Mouse (Mus musculus) midbrain, embryonic 13.5 days (tissue): ENCODE data around the gene D1Ertd622e. TPM values are rescaled to one million over a fixed set of nuclear protein-coding genes. Genes with fewer than 3 reads are reported as not detected.
"Not testable (repeated sequence)": the region's sequence is repeated elsewhere in the genome, so short reads cannot be mapped to it uniquely, and the experiment has no call there.

Experiments
- ATAC-seq: fragments of 200-750 bp; cut with Nextera tagmentation; 2 replicates; pipeline ENCODE4 v1.8.0; 2017; ENCODE audit warnings: mild to moderate bottlenecking, moderate TSS enrichment, moderate library complexity
- H3K27ac ChIP-seq: fragments of 300-500 bp; sonication (generic); 2 replicates; pipeline ENCODE4 v1.5.1; 2015; ENCODE audit warnings: inconsistent platforms, mild to moderate bottlenecking, moderate library complexity
- H3K27me3 ChIP-seq: fragments of 300-500 bp; sonication (generic); 2 replicates; pipeline ENCODE4 v1.6.1; 2015; ENCODE audit warnings: mild to moderate bottlenecking, inconsistent platforms
- H3K36me3 ChIP-seq: fragments of 300-500 bp; sonication (generic); 2 replicates; pipeline ENCODE4 v1.6.1; 2015; ENCODE audit warnings: mild to moderate bottlenecking, inconsistent platforms
- H3K4me1 ChIP-seq: fragments of 300-500 bp; sonication (generic); replicated peaks from 2 replicates; pipeline ENCODE4 v1.6.1; 2015; ENCODE audit warnings: inconsistent platforms
- H3K4me2 ChIP-seq: fragments of 300-500 bp; sonication (generic); replicated peaks from 2 replicates; pipeline ENCODE4 v1.6.1; 2015; ENCODE audit warnings: moderate library complexity, mild to moderate bottlenecking, inconsistent platforms
- H3K4me3 ChIP-seq: fragments of 300-500 bp; sonication (generic); replicated peaks from 2 replicates; pipeline ENCODE4 v1.5.1; 2015; ENCODE audit warnings: mild to moderate bottlenecking, inconsistent platforms
- H3K9ac ChIP-seq: fragments of 300-500 bp; sonication (generic); replicated peaks from 2 replicates; pipeline ENCODE4 v1.6.1; 2015; ENCODE audit warnings: mild to moderate bottlenecking, inconsistent platforms
- H3K9me3 ChIP-seq: fragments of 300-500 bp; sonication (generic); 2 replicates; pipeline ENCODE4 v1.6.1; 2016; ENCODE audit warnings: mild to moderate bottlenecking, inconsistent platforms
- WGBS: fragments of 180-500 bp; shearing (Covaris S2); methylation state at CpG from one replicate; pipeline ENCODE4 v1.1.7; 2015; 5-methylcytosine and 5-hydroxymethylcytosine counted together
- polyA plus RNA-seq: library from polyadenylated mRNA; unstranded; fragments of >200 nt; fragmentation: Nextera tagmentation; extraction: Ambion mirVana; gene quantifications from 2 replicates; pipeline ENCODE4 v1.2.1, GENCODE M21; 2015

The D1Ertd622e gene
- polyA plus RNA-seq, 1 experiment from 2014 or later = 51.6 TPM

DNA sequence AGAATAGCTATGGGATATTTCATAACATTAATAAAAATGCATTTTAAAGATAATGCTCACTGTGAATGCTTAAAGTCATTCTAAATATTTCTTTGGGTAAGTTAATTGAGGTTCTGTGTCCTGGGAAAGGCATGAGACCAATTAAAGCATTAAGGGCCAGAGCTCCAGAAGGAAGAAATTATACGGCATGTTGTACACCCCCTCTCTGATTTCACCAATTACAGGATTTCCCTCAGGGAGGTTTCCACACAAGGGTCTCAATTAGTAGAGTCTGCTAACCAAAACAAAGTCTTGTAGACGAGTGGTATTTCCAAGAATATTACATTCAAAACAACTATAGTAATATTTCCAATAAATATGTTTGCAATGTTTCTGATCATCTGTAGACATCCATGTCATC lies 50.1 kb downstream of the D1Ertd622e start:
- Histone ChIP-seq H3K27ac (no peak overlapping the region), H3K9me3 (no peaks in the 10 kb centered on the region), H3K36me3 (no peaks in the 10 kb centered on the region), H3K4me3 (no peak overlapping the region), H3K4me1 (peaks cover 4% of the 10 kb centered on the region), H3K9ac (no peak overlapping the region), H3K4me2 (no peak overlapping the region), H3K27me3 (no peaks in the 10 kb centered on the region)
- ATAC-seq = no peak
- 62% methylated on average over 2 of the region's 2 CpGs for WGBS

- Histone ChIP-seq H3K4me1 (no peaks in the 10 kb centered on the region), H3K4me3 (no peak overlapping the region), H3K4me2 (no peak overlapping the region), H3K9me3 (no peaks in the 10 kb centered on the region), H3K36me3 (no peaks in the 10 kb centered on the region), H3K27ac (no peak overlapping the region), H3K27me3 (no peaks in the 10 kb centered on the region), H3K9ac (no peak overlapping the region)
- ATAC-seq = no peak
- 79% methylated on average over 1 of the region's 1 CpGs for WGBS
Measured at GRCm38 (mm10) chr1:97603361-97603760, 58.5 kb downstream of the D1Ertd622e start.

DNA sequence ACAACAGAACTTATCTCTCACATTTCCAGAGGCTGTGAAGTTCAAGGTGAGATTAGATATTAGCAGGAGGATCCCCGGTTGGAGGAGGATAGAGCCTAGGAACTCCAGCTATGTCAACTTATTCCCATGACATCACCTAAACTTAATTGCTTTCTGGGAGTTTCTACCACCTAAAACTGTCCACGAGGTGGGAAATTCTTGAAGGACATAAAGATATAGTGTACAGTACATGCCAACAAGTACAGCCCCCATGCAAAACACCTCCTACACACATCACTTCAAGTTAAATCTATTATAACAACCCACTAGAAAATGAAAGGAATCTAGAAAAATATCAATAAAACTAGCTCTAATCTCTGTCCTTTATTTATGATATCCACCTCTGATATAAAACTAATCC lies 61.5 kb downstream of the D1Ertd622e start:
- ATAC-seq = no peak
- 97% methylated on average over 2 of the region's 2 CpGs for WGBS
- H3K27me3 ChIP-seq = no peaks in the 10 kb centered on the region
- H3K27ac ChIP-seq = no peak overlapping the region
- H3K4me1 ChIP-seq = no peaks in the 10 kb centered on the region
- no peaks in the 10 kb centered on the region for H3K36me3 ChIP-seq
- H3K9me3 ChIP-seq = no peaks in the 10 kb centered on the region
- H3K4me2 ChIP-seq = no peak overlapping the region
- no peak overlapping the region for H3K4me3 ChIP-seq
- H3K9ac ChIP-seq = no peak overlapping the region

DNA sequence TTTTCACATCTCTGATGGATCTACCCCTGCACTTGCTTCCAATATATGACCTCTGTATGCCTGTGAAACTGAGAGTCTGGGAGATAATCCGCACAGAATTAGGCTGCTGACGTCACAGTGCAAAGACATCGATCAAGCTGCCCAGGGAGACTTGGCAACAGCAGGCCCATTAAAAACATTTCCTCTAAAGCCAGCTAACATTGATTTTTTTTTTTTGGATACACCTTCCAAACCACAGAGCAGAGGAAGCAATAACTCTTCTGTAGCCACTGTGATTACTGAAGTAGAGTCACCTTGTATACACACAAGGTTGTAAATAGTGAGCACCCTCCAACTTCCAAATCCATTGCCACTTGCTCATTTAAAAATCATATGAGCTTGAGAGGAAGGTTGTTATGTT lies 62.8 kb downstream of the D1Ertd622e start:
- H3K9me3 ChIP-seq = no peaks in the 10 kb centered on the region
- no peak overlapping the region for H3K4me3 ChIP-seq
- no peak for ATAC-seq
- H3K4me1 ChIP-seq = no peaks in the 10 kb centered on the region
- H3K36me3 ChIP-seq = no peaks in the 10 kb centered on the region
- no peaks in the 10 kb centered on the region for H3K27me3 ChIP-seq
- no peak overlapping the region for H3K4me2 ChIP-seq
- no peak overlapping the region for H3K9ac ChIP-seq
- WGBS = 75% methylated on average over 3 of the region's 3 CpGs
- H3K27ac ChIP-seq = no peak overlapping the region

- H3K4me3 ChIP-seq = no peak overlapping the region
- H3K27me3 ChIP-seq = no peaks in the 10 kb centered on the region
- ATAC-seq = no peak
- H3K27ac ChIP-seq = no peak overlapping the region
- no peak overlapping the region for H3K4me2 ChIP-seq
- 0 out of 2 replicates have a peak, but pooled peaks cover 3% of the 10 kb centered on the region for H3K4me1 ChIP-seq
- no peak overlapping the region for H3K9ac ChIP-seq
- 9% methylated on average over 3 of the region's 3 CpGs for WGBS
- H3K36me3 ChIP-seq = no peaks in the 10 kb centered on the region
- H3K9me3 ChIP-seq = no peaks in the 10 kb centered on the region
Measured at GRCm38 (mm10) chr1:97588561-97588960, 73.3 kb downstream of the D1Ertd622e start.

GRCm38 (mm10) chr1:97585106-97585505 lies 76.8 kb downstream of the D1Ertd622e start:
- ATAC-seq = no peak
- Histone ChIP-seq H3K4me2 (no peak overlapping the region), H3K4me1 (0 out of 2 replicates have a peak, but pooled peaks cover 3% of the 10 kb centered on the region), H3K27ac (no peak overlapping the region), H3K9ac (no peak overlapping the region), H3K9me3 (no peaks in the 10 kb centered on the region), H3K4me3 (no peak overlapping the region), H3K27me3 (no peaks in the 10 kb centered on the region), H3K36me3 (no peaks in the 10 kb centered on the region)

GRCm38 (mm10) chr1:97584171-97584570 lies 77.7 kb downstream of the D1Ertd622e start:
- Histone ChIP-seq H3K36me3 (no peaks in the 10 kb centered on the region), H3K9me3 (no peaks in the 10 kb centered on the region), H3K4me1 (0 out of 2 replicates have a peak, but pooled peaks cover 3% of the 10 kb centered on the region), H3K4me3 (no peak overlapping the region), H3K27me3 (no peaks in the 10 kb centered on the region), H3K9ac (no peak overlapping the region), H3K4me2 (no peak overlapping the region), H3K27ac (no peak overlapping the region)
- 87% methylated on average over 3 of the region's 3 CpGs for WGBS
- ATAC-seq = no peak

DNA sequence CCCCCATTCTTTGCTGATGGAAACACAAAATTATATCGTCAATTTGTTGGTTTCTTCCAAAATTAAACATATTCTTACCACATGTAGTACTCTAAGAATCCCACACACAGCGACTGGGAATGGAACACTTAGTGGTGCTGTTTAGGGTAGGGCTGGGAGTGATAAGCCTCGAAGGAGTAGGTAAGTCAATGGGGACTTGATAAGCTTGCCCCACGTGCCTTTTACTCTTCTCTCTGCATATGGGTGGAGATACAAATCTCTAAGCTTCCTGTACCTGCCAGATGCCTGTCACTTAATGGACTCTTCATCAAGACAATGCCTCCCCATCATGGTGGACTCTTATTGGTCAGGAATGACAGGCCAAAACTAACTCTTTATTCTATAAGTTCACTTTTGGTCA lies 78.8 kb downstream of the D1Ertd622e start:
- Histone ChIP-seq H3K9me3 (no peaks in the 10 kb centered on the region), H3K4me2 (no peak overlapping the region), H3K9ac (no peak overlapping the region), H3K4me1 (no peaks in the 10 kb centered on the region), H3K27me3 (no peaks in the 10 kb centered on the region), H3K4me3 (no peak overlapping the region), H3K27ac (no peak overlapping the region), H3K36me3 (no peaks in the 10 kb centered on the region)
- no peak for ATAC-seq
- 89% methylated on average over 4 of the region's 4 CpGs for WGBS

DNA sequence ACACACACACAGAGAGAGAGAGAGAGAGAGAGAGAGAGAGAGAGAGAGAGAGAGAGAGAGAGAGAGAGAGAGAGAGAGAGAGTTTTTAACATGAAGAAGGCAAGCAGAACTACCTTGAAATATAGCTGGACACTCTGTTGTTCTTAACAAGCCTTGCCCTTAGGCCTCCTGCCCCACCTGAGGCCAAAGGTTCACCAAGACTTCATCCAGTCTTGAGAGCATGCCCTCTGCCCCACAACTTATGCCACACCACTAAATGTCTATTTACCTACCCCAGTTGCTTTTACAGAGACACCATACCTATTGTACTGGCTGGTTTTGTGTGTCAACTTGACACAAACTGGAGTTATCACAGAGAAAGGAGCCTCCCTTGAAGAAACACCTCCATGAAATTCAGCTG lies 81.2 kb downstream of the D1Ertd622e start:
- not testable (repeated sequence) for H3K9ac ChIP-seq, H3K27me3 ChIP-seq, H3K4me3 ChIP-seq, H3K36me3 ChIP-seq, H3K9me3 ChIP-seq, H3K27ac ChIP-seq, ATAC-seq, H3K4me1 ChIP-seq, H3K4me2 ChIP-seq

DNA sequence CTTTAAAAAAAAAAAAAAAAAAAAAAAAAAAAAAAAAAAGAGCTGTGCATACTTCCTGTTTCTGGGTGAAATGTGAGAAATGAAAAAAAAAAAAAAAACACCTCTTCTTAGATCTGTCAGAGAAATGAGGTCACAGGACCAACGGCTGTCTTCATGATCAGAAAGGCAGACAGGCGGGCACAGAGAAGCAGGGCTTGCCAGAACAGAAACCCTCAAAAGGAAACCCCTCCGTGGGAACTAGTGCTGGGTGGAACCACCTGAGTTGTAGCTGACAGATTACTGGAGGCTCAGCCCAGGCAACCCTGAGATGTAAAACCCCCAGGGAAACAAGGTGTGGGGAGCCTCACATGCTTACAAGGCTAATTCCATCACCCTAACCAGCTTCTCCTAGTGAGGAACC lies 81.6 kb downstream of the D1Ertd622e start:
- no peak overlapping the region for H3K4me2 ChIP-seq
- no peak overlapping the region for H3K27ac ChIP-seq
- ATAC-seq = no peak
- no peaks in the 10 kb centered on the region for H3K9me3 ChIP-seq
- no peak overlapping the region for H3K4me3 ChIP-seq
- H3K9ac ChIP-seq = no peak overlapping the region
- no peaks in the 10 kb centered on the region for H3K4me1 ChIP-seq
- H3K36me3 ChIP-seq = no peaks in the 10 kb centered on the region
- 75% methylated on average over 3 of the region's 3 CpGs for WGBS
- H3K27me3 ChIP-seq = no peaks in the 10 kb centered on the region

DNA sequence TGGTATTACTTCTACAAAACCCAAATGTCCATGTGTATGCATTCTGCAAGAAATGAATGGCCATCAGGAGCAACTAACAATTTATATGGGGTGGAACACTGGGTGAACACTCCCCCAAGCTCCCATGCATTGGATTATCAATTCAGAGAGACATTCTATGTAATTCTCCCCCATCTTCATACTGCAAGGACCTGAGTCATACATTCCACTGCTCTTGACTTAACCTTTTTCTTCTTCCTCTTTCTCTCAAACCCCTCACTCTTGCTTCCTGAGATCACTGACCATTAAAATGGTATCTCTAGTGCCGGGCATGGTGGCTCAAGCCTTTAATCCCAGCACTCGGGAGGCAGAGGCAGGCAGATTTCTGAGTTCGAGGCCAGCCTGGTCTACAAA lies 83.9 kb downstream of the D1Ertd622e start:
- no peak for ATAC-seq
- WGBS = 91% methylated on average over 3 of the region's 3 CpGs
- Histone ChIP-seq H3K27ac (no peak overlapping the region), H3K4me3 (no peak overlapping the region), H3K27me3 (no peaks in the 10 kb centered on the region), H3K9ac (no peak overlapping the region), H3K4me2 (no peak overlapping the region), H3K4me1 (no peaks in the 10 kb centered on the region), H3K9me3 (no peaks in the 10 kb centered on the region), H3K36me3 (no peaks in the 10 kb centered on the region)

DNA sequence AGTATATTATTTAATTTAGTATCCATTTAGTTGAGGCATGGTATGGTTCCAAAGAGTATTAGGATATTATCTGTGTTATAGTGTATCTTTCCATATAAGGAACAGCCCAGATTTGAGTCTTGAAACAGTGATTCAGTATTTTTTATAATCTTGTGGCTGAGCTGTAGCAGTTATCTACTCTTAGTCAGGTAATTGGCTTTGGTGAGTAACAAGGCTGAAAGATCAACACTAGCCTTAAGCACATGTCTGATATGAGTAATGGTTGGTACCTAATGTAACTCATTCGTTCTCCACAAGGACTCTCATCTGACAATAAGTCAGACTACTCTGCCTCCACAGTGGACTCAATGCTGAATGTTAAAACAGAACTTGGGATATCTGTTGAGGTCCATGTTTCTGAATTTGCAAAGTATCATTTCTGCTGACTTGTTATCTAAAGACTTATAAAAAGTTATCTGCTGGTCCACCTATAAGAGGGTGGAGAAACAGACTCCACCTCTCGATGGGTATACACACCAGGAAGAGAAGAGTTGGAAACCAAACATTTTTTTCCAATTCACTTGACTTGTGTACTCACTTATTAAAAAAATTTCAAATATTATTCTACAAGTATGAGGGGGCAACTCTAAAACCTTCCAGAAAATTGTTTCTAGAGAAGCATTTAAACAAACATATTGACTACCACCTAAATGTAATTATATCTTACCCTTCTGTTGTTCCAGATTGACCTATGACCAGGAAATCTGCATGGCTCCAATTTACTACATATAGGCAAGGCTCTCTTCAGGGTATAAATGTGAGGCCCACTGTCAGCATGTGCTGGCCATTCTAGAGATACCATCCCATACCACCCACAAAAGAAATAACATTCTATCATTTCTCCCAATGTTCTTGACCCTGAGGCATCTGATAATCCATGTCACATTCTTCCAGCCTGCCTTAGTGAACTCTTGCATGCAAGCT lies 84.5 kb downstream of the D1Ertd622e start:
- H3K4me2 ChIP-seq = no peak overlapping the region
- H3K4me1 ChIP-seq = no peaks in the 10 kb centered on the region
- no peak overlapping the region for H3K27ac ChIP-seq
- ATAC-seq = no peak
- H3K9me3 ChIP-seq = no peaks in the 10 kb centered on the region
- H3K27me3 ChIP-seq = no peaks in the 10 kb centered on the region
- H3K4me3 ChIP-seq = no peak overlapping the region
- no peak overlapping the region for H3K9ac ChIP-seq
- no peaks in the 10 kb centered on the region for H3K36me3 ChIP-seq
- 91% methylated on average over 2 of the region's 2 CpGs for WGBS

DNA sequence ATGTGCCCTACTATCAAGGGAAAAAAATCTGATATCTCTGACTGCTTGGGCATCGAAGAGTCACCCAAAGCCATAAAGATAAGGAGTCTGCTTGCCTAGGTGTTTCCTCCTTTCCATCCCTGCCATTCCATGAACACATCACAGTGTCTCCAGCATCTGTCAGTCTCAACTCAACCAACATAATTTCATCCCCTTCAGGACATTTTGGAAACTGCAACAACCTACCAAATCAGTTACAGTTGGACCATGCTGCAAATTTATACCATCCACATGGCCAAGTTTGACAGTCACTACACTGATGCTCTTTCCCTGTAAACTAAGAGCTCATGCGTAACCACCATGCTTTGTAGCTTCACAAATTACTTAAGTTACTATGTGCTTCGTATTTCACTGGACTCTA lies 85.3 kb downstream of the D1Ertd622e start:
- H3K4me2 ChIP-seq = no peak overlapping the region
- H3K9me3 ChIP-seq = no peaks in the 10 kb centered on the region
- no peak overlapping the region for H3K27ac ChIP-seq
- H3K9ac ChIP-seq = no peak overlapping the region
- no peak overlapping the region for H3K4me3 ChIP-seq
- WGBS = 94% methylated on average over 3 of the region's 3 CpGs
- ATAC-seq = no peak
- H3K27me3 ChIP-seq = no peaks in the 10 kb centered on the region
- H3K36me3 ChIP-seq = no peaks in the 10 kb centered on the region
- H3K4me1 ChIP-seq = no peaks in the 10 kb centered on the region
